Mouse (Mus musculus) neural tube, embryonic 13.5 days (tissue): Measurements from ENCODE around the gene Syne1. TPM values are rescaled to one million over a fixed set of nuclear protein-coding genes. Genes with fewer than 3 reads are reported as not detected.

Source experiments
- ATAC-seq: fragments of 200-750 bp; cut with Nextera tagmentation; 2 replicates; pipeline ENCODE4 v1.8.0; 2017; ENCODE audit warnings: low read depth, mild to moderate bottlenecking, moderate TSS enrichment, moderate library complexity
- H3K27ac ChIP-seq: fragments of 300-500 bp; sonication (generic); replicated peaks from 2 replicates; pipeline ENCODE4 v1.5.1; 2015; ENCODE audit warnings: moderate library complexity, mild to moderate bottlenecking, inconsistent platforms
- H3K27me3 ChIP-seq: fragments of 300-500 bp; sonication (generic); 2 replicates; pipeline ENCODE4 v1.6.1; 2015; ENCODE audit warnings: mild to moderate bottlenecking, inconsistent platforms
- H3K36me3 ChIP-seq: fragments of 300-500 bp; sonication (generic); 2 replicates; pipeline ENCODE4 v1.6.1; 2015; ENCODE audit warnings: mild to moderate bottlenecking, inconsistent platforms
- H3K4me1 ChIP-seq: fragments of 300-500 bp; sonication (generic); replicated peaks from 2 replicates; pipeline ENCODE4 v1.6.1; 2015; ENCODE audit warnings: inconsistent platforms
- H3K4me2 ChIP-seq: fragments of 300-500 bp; sonication (generic); 2 replicates; pipeline ENCODE4 v1.6.1; 2015; ENCODE audit warnings: inconsistent platforms, mild to moderate bottlenecking, moderate library complexity
- H3K4me3 ChIP-seq: fragments of 300-500 bp; sonication (generic); 2 replicates; pipeline ENCODE4 v1.5.1; 2015; ENCODE audit warnings: mild to moderate bottlenecking, inconsistent platforms
- H3K9ac ChIP-seq: fragments of 300-500 bp; sonication (generic); 2 replicates; pipeline ENCODE4 v1.6.1; 2015; ENCODE audit warnings: moderate library complexity, mild to moderate bottlenecking, inconsistent platforms
- H3K9me3 ChIP-seq: fragments of 300-500 bp; sonication (generic); 2 replicates; pipeline ENCODE4 v1.6.1; 2016; ENCODE audit warnings: inconsistent platforms
- WGBS: fragments of 180-500 bp; shearing (Covaris S2); methylation state at CpG from one replicate; pipeline ENCODE4 v1.1.7; 2015; 5-methylcytosine and 5-hydroxymethylcytosine counted together
- polyA plus RNA-seq: library from polyadenylated mRNA; unstranded; fragments of >200 nt; fragmentation: Nextera tagmentation; extraction: Ambion mirVana; gene quantifications from 2 replicates; pipeline ENCODE4 v1.2.1, GENCODE M21; 2015

The Syne1 gene
- polyA plus RNA-seq = 7.5 and 8.1 TPM in 2 replicates

GRCm38 (mm10) chr10:5551382-5551781 lies at the start of gene Syne1:
Gene Syne1 (minus strand): TSS chr10:5551482.
- peak within 1 kb of the TSS; percentile 76 for H3K27ac ChIP-seq
- H3K27me3 ChIP-seq = no peaks in the 10 kb centered on the region
- no peaks in the 10 kb centered on the region for H3K36me3 ChIP-seq
- peak within 1 kb of the TSS; percentile 66 for H3K4me3 ChIP-seq
- H3K4me2 ChIP-seq = peak within 1 kb of the TSS; percentile 89
- H3K4me1 ChIP-seq = peaks cover 14% of the 10 kb centered on the region; the same call in 1 of the 2 replicates
- H3K9me3 ChIP-seq = no peaks in the 10 kb centered on the region
- ATAC-seq = no peak
- H3K9ac ChIP-seq = peak within 1 kb of the TSS; percentile 80
- WGBS = 80% methylated on average over 5 of the region's 5 CpGs

- Histone ChIP-seq H3K9ac (no peak overlapping the region), H3K4me2 (no peak overlapping the region), H3K36me3 (no peaks in the 10 kb centered on the region), H3K4me3 (no peak overlapping the region), H3K9me3 (no peaks in the 10 kb centered on the region), H3K27me3 (no peaks in the 10 kb centered on the region), H3K4me1 (no peaks in the 10 kb centered on the region), H3K27ac (no peak overlapping the region)
- 12% methylated on average over 7 of the region's 7 CpGs for WGBS
- ATAC-seq = peak; percentile 87
These were observed 48.8 kb upstream of the Syne1 start for GRCm38 (mm10) chr10:5600123-5600522.

- H3K4me3 ChIP-seq = no peak overlapping the region
- H3K4me1 ChIP-seq = no peaks in the 10 kb centered on the region
- H3K9me3 ChIP-seq = no peaks in the 10 kb centered on the region
- no peak overlapping the region for H3K9ac ChIP-seq
- no peaks in the 10 kb centered on the region for H3K27me3 ChIP-seq
- WGBS = 55% methylated on average over 6 of the region's 6 CpGs
- no peak for ATAC-seq
- H3K4me2 ChIP-seq = no peak overlapping the region
- H3K36me3 ChIP-seq = no peaks in the 10 kb centered on the region
- H3K27ac ChIP-seq = no peak overlapping the region
These were observed 45.3 kb upstream of the Syne1 start for GRCm38 (mm10) chr10:5596559-5596958.

DNA sequence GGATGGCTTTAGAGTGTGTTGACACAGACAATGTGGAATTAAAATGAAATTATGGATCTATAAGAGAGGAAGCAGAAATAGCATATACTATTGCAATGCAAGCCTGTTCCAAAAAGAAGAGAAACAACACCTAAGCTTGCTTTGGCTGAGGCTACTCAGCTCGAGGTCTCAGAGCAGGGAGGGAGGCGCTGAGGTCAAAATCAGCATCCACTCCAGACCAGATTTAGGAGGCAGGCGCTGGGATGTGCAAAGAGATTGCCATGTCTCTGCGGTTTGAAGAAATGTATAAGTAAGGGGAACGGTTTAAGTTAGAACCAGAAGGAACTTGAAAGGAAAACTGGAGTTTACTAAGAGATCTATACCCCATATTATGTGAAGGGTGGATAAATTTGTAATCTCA lies 43.2 kb upstream of the Syne1 start:
- no peaks in the 10 kb centered on the region for H3K36me3 ChIP-seq
- no peak overlapping the region for H3K4me3 ChIP-seq
- no peak overlapping the region for H3K4me2 ChIP-seq
- ATAC-seq = no peak
- no peaks in the 10 kb centered on the region for H3K27me3 ChIP-seq
- no peaks in the 10 kb centered on the region for H3K9me3 ChIP-seq
- H3K4me1 ChIP-seq = no peaks in the 10 kb centered on the region
- no peak overlapping the region for H3K27ac ChIP-seq
- 78% methylated on average over 5 of the region's 5 CpGs for WGBS
- H3K9ac ChIP-seq = no peak overlapping the region

DNA sequence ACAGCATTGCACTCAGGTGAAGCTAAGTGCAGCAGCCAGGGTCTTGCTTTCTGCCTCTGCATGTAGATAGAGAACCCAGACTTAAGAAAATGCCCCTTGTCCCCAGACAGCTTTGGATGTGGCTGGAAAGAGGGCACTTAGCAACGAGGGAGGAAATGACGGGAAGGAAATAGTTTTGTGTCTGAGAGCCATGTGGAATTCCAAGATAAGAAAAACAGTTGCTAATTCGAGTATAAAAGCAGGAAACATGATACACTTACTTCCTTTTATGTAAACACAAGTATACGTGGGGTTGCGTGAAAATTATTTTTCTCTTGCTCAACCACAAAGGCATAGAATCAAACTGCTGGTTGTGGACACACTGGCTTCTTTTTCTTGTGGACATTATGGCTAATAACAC lies 42.2 kb upstream of the Syne1 start, which contains the start of gene Myct1:
Gene Myct1, plus strand, starts transcription at position 312 of the 400 bp plus-strand sequence.
- WGBS = 66% methylated on average over 5 of the region's 5 CpGs

DNA sequence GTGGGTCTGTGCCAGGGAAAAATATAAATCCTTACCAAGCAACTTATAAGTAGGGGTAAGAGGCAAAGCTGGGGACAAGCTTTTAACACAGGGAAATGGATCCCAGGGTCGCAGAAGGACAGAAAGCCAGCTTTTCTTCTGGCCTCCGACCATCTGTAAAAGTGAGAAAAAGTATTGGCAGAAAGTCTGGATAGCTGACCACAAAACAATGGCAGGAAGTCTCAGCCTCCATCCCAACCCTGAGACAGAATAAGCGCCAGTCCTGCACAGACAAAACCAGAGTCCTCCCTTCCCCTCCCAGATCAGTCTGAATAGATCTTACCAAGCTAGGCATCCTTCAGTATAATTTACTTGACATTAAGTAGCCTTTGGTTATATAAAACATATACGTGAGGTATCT lies 40.7 kb upstream of the Syne1 start:
- no peak overlapping the region for H3K27ac ChIP-seq
- H3K36me3 ChIP-seq = no peaks in the 10 kb centered on the region
- H3K9ac ChIP-seq = no peak overlapping the region
- WGBS = 85% methylated on average over 4 of the region's 4 CpGs
- no peak overlapping the region for H3K4me2 ChIP-seq
- no peak overlapping the region for H3K4me3 ChIP-seq
- no peaks in the 10 kb centered on the region for H3K9me3 ChIP-seq
- ATAC-seq = no peak
- no peaks in the 10 kb centered on the region for H3K4me1 ChIP-seq
- no peaks in the 10 kb centered on the region for H3K27me3 ChIP-seq

More for the DNA sequence above, 42.2 kb upstream of the Syne1 start, which contains the start of gene Myct1:
- no peaks in the 10 kb centered on the region for H3K36me3 ChIP-seq
- no peak within 1 kb of the TSS for H3K4me3 ChIP-seq
- no peaks in the 10 kb centered on the region for H3K4me1 ChIP-seq
- no peak within 1 kb of the TSS for H3K4me2 ChIP-seq
- H3K9ac ChIP-seq = no peak within 1 kb of the TSS
- ATAC-seq = no peak
- no peaks in the 10 kb centered on the region for H3K9me3 ChIP-seq
- H3K27me3 ChIP-seq = no peaks in the 10 kb centered on the region
- no peak within 1 kb of the TSS for H3K27ac ChIP-seq

GRCm38 (mm10) chr10:5591061-5591460 lies 39.8 kb upstream of the Syne1 start:
- no peak for ATAC-seq
- H3K4me1 ChIP-seq = no peaks in the 10 kb centered on the region
- no peaks in the 10 kb centered on the region for H3K27me3 ChIP-seq
- no peak overlapping the region for H3K27ac ChIP-seq
- H3K36me3 ChIP-seq = no peaks in the 10 kb centered on the region
- no peaks in the 10 kb centered on the region for H3K9me3 ChIP-seq
- no peak overlapping the region for H3K4me3 ChIP-seq
- H3K9ac ChIP-seq = no peak overlapping the region
- H3K4me2 ChIP-seq = no peak overlapping the region
- WGBS = 92% methylated on average over 2 of the region's 2 CpGs

DNA sequence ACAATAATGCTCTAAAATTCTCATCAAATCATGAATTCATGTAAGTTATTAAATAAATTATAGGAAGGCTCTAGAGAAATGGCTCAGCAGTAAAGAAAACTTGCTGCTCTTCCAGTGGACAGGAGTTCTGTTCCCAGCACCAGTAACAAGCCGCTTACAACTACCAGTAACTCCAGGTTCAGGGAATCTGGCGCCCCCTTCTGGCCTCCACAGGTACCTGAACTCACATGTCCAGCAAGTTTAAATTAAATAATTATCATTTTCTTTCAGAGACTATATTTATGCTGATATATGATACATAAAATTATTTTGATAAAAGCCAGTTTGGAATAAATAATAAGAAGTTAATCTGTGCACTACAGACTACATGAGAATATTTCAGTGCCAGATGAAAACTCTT lies 22.0 kb upstream of the Syne1 start:
- Histone ChIP-seq H3K27me3 (no peaks in the 10 kb centered on the region), H3K9me3 (no peaks in the 10 kb centered on the region), H3K27ac (no peak overlapping the region), H3K4me2 (no peak overlapping the region), H3K4me1 (no peaks in the 10 kb centered on the region), H3K9ac (no peak overlapping the region), H3K36me3 (no peaks in the 10 kb centered on the region), H3K4me3 (no peak overlapping the region)
- WGBS = 70% methylated on average over 2 of the region's 2 CpGs
- no peak for ATAC-seq

DNA sequence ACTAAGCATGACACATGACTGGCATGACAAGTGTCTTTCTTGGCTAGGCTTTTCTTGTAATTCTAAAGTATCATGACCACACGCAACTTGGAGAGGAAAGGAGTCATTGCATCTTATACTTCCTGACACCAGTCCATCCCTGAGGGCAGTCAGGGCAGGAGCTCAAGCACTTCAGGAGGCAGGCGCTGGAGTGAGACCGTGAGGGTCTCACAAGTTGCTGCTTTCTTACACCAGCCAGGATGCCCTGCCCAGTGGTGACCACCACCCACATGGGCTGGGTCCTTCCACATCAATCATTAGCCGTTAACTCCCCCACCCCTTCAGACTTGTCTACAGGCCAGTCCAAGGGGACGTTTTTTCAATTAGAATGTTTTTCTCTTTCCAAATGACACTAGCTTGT lies 20.1 kb upstream of the Syne1 start:
- no peak for ATAC-seq
- no peaks in the 10 kb centered on the region for H3K4me1 ChIP-seq
- no peaks in the 10 kb centered on the region for H3K36me3 ChIP-seq
- H3K9me3 ChIP-seq = no peaks in the 10 kb centered on the region
- no peaks in the 10 kb centered on the region for H3K27me3 ChIP-seq
- H3K4me3 ChIP-seq = no peak overlapping the region
- no peak overlapping the region for H3K9ac ChIP-seq
- H3K4me2 ChIP-seq = no peak overlapping the region
- 77% methylated on average over 5 of the region's 5 CpGs for WGBS
- no peak overlapping the region for H3K27ac ChIP-seq

DNA sequence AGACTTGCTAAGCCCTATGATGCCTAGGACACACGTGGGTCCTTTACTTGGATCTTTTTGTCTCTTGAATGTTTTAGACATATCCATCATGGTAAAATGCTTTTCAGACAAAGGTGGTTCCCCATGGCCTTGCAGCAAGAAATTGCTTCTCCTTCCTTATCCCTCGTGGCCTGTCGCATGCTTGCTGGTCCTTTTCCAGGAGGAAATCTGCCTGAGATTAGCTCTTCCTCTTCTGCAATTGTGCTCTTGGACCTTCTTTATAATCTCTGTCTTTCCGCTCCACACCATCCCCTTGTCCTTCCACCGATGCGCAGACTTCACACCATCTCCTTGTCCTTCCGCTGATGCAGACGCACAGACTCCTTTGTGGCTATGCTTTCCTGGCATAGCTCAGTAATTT lies 18.8 kb upstream of the Syne1 start:
- H3K9me3 ChIP-seq = no peaks in the 10 kb centered on the region
- no peak overlapping the region for H3K4me3 ChIP-seq
- H3K4me1 ChIP-seq = no peaks in the 10 kb centered on the region
- no peak for ATAC-seq
- H3K4me2 ChIP-seq = no peak overlapping the region
- WGBS = 89% methylated on average over 8 of the region's 8 CpGs
- H3K36me3 ChIP-seq = no peaks in the 10 kb centered on the region
- no peak overlapping the region for H3K27ac ChIP-seq
- H3K9ac ChIP-seq = no peak overlapping the region
- no peaks in the 10 kb centered on the region for H3K27me3 ChIP-seq

DNA sequence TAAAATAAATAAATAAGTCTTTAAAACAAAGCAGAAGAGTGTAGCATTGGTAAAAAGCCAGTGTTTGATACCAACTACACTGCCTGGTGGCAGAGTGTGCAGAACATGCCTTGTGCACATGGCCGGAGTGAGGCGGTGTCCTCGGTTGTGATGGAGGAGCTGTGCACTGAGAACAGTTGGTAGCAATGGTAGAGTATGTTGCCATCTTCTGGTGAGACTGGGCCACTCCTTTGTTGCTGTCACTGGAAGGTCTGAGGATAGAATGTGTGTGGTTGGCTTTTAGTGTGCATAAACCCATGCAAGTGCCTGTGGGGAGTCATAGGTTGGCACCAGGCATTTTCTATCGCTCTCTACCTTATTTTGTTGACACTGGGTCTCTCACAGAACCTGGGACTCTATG lies 17.7 kb upstream of the Syne1 start:
- Histone ChIP-seq H3K27me3 (no peaks in the 10 kb centered on the region), H3K4me1 (no peaks in the 10 kb centered on the region), H3K9ac (no peak overlapping the region), H3K27ac (no peak overlapping the region), H3K4me2 (no peak overlapping the region), H3K4me3 (no peak overlapping the region), H3K36me3 (no peaks in the 10 kb centered on the region), H3K9me3 (no peaks in the 10 kb centered on the region)
- 87% methylated on average over 4 of the region's 4 CpGs for WGBS
- no peak for ATAC-seq

GRCm38 (mm10) chr10:5561706-5562105 lies 10.4 kb upstream of the Syne1 start:
- Histone ChIP-seq H3K4me2 (no peak overlapping the region), H3K27me3 (no peaks in the 10 kb centered on the region), H3K9ac (no peak overlapping the region), H3K4me3 (no peak overlapping the region), H3K9me3 (no peaks in the 10 kb centered on the region), H3K36me3 (no peaks in the 10 kb centered on the region), H3K27ac (no peak overlapping the region), H3K4me1 (no peaks in the 10 kb centered on the region)
- ATAC-seq = no peak
- 92% methylated on average over 4 of the region's 4 CpGs for WGBS

DNA sequence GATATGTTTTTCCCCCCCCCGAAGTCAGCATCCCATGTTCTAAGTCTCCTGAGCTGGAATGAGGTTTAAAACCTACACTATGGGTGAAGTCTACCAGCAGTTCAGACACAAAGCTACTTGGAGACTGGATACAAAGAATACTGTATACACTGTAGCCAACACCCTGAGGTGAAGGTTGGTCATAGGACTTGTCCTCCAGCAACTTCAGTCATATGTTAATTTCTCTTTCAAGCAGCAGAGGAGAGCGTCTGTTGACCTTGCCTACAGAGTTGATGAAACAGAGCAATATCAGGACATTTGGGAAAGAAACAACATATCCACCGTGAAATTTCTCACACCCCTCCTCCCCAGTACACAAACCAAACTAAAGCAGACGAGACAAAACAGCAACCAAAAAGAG lies 9.2 kb upstream of the Syne1 start:
- WGBS = 82% methylated on average over 4 of the region's 4 CpGs
- no peaks in the 10 kb centered on the region for H3K27me3 ChIP-seq
- no peak for ATAC-seq
- H3K4me1 ChIP-seq = no peaks in the 10 kb centered on the region
- no peaks in the 10 kb centered on the region for H3K9me3 ChIP-seq
- no peak overlapping the region for H3K4me3 ChIP-seq
- H3K27ac ChIP-seq = no peak overlapping the region
- no peaks in the 10 kb centered on the region for H3K36me3 ChIP-seq
- H3K9ac ChIP-seq = no peak overlapping the region
- H3K4me2 ChIP-seq = no peak overlapping the region
